Mouse (Mus musculus) C2C12 (cell line): ENCODE measurements at regions not wholly inside any gene's neighbourhood (a gene's known extent, or its start where the extent isn't known, plus 50 kb on each side); places are given as distances from the start of the nearest gene placed in this dataset.

Experiments
- CEBPB ChIP-seq: IDR thresholded peaks from one replicate; pipeline ENCODE4 v1.6.1; 2011; ENCODE audit warnings: low read depth, mild to moderate bottlenecking, control low read depth, moderate library complexity
- CTCF ChIP-seq: IDR thresholded peaks from one replicate; pipeline ENCODE4 v1.5.1; 2011; ENCODE audit not compliant: control insufficient read depth, insufficient read depth, insufficient read length
- FOSL1 ChIP-seq: IDR thresholded peaks from one replicate; pipeline ENCODE4 v1.8.0; 2011; ENCODE audit warnings: mild to moderate bottlenecking, low read length; ENCODE audit not compliant: poor library complexity, insufficient read depth, severe bottlenecking
- MAX ChIP-seq: IDR thresholded peaks from one replicate; pipeline ENCODE4 v1.6.1; 2011; ENCODE audit warnings: mild to moderate bottlenecking, control low read depth
- MYOD1 ChIP-seq: IDR thresholded peaks from one replicate; pipeline ENCODE4 v1.6.1; 2011; ENCODE audit warnings: low read depth; ENCODE audit not compliant: control insufficient read depth, insufficient read length
- MYOG ChIP-seq: IDR thresholded peaks from one replicate; pipeline ENCODE4 v1.6.1; 2011; ENCODE audit not compliant: control insufficient read depth, insufficient read length; ENCODE audit errors: extremely low read depth
- USF1 ChIP-seq: IDR thresholded peaks from one replicate; pipeline ENCODE4 v1.6.1; 2011; ENCODE audit warnings: low read depth, mild to moderate bottlenecking, control low read depth, moderate library complexity

DNA sequence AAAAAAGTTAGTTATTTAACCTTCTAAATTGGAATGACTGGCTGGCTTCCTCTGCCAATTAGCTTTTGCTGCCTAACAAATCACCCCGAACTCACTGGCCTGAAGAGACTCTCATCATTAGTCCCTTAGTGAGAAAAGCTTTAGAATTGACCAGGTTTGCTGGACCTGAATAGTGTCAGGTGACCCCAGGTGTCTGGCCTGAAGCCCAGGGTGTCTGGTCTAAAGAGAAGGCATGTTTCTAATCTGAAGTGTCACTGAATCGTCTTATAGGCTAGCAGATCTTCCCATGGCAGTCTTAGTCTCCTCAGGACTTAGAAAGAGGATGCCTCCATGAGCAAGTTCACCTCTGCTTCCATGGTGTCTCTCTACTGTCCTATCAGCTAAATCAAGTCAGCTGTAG lies 112.0 kb upstream of the Smarca2 start:
- TF ChIP-seq MAX, result no peak
- TF ChIP-seq CTCF, result no peak
- TF ChIP-seq MYOG, result no peak
- no peak for TF ChIP-seq MYOD1
- no peak for TF ChIP-seq USF1
- no peak for TF ChIP-seq CEBPB
- TF ChIP-seq FOSL1, result no peak
